Mouse (Mus musculus) hindbrain, embryonic 10.5 days (tissue): Measurements from ENCODE around the gene Tnpo3. TPM values are rescaled to one million over a fixed set of nuclear protein-coding genes. Genes with fewer than 3 reads are reported as not detected.

Source experiments
- DNase-seq: peaks from one replicate; pipeline ENCODE4 v3.0.0-alpha.2; 2017; ENCODE audit warnings: low spot score
- H3K27ac ChIP-seq: fragments of 300-500 bp; sonication (generic); 2 replicates; pipeline ENCODE4 v1.5.1; 2016; ENCODE audit warnings: mild to moderate bottlenecking, moderate library complexity
- H3K27me3 ChIP-seq: fragments of 300-500 bp; sonication (generic); 2 replicates; pipeline ENCODE4 v1.6.1; 2016; ENCODE audit warnings: mild to moderate bottlenecking; ENCODE audit not compliant: poor library complexity, insufficient read depth, severe bottlenecking
- H3K36me3 ChIP-seq: fragments of 300-500 bp; sonication (generic); 2 replicates; pipeline ENCODE4 v1.6.1; 2016; ENCODE audit warnings: mild to moderate bottlenecking, moderate library complexity
- H3K4me1 ChIP-seq: fragments of 300-500 bp; sonication (generic); replicated peaks from 2 replicates; pipeline ENCODE4 v1.6.1; 2016; ENCODE audit warnings: mild to moderate bottlenecking
- H3K4me3 ChIP-seq: fragments of 300-500 bp; sonication (generic); 2 replicates; pipeline ENCODE4 v1.5.1; 2016; ENCODE audit warnings: mild to moderate bottlenecking, moderate library complexity
- H3K9me3 ChIP-seq: fragments of 300-500 bp; sonication (generic); 2 replicates; pipeline ENCODE4 v1.6.1; 2016; ENCODE audit warnings: mild to moderate bottlenecking, moderate library complexity
- WGBS: fragments of 180-500 bp; shearing (Covaris S2); methylation state at CpG from one replicate; pipeline ENCODE4 v1.1.7; 2016; 5-methylcytosine and 5-hydroxymethylcytosine counted together
- polyA plus RNA-seq: library from polyadenylated mRNA; unstranded; fragments of >200 nt; fragmentation: Nextera tagmentation; extraction: Ambion mirVana; gene quantifications from 2 replicates; pipeline ENCODE4 v1.2.1, GENCODE M21; 2016

The Tnpo3 gene
- 93.1 and 118 TPM in 2 replicates for polyA plus RNA-seq

GRCm38 (mm10) chr6:29609111-29610019, at the start of gene Tnpo3:
Gene Tnpo3, minus strand, starts transcription at chr6:29609887.
- Histone ChIP-seq H3K4me1 (peaks cover 17% of the 10 kb centered on the region), H3K27me3 (no peaks in the 10 kb centered on the region), H3K36me3 (no peaks in the 10 kb centered on the region), H3K27ac (peak within 1 kb of the TSS; percentile 91), H3K9me3 (no peaks in the 10 kb centered on the region), H3K4me3 (peak within 1 kb of the TSS; percentile 100)
- under 1% methylated on average over 67 of the region's 67 CpGs for WGBS
- peak; percentile 92 for DNase-seq

- H3K4me3 ChIP-seq: no peak overlapping the region
- no peaks in the 10 kb centered on the region for H3K36me3 ChIP-seq
- DNase-seq: no peak
- no peaks in the 10 kb centered on the region for H3K27me3 ChIP-seq
- no peak overlapping the region for H3K27ac ChIP-seq
- H3K9me3 ChIP-seq: no peaks in the 10 kb centered on the region
- H3K4me1 ChIP-seq: peaks cover 4% of the 10 kb centered on the region; the same call in 1 of the 2 replicates
- WGBS: 79% methylated on average over 3 of the region's 3 CpGs
Observed at GRCm38 (mm10) chr6:29658626-29659475, 49.2 kb upstream of the Tnpo3 start.

DNA sequence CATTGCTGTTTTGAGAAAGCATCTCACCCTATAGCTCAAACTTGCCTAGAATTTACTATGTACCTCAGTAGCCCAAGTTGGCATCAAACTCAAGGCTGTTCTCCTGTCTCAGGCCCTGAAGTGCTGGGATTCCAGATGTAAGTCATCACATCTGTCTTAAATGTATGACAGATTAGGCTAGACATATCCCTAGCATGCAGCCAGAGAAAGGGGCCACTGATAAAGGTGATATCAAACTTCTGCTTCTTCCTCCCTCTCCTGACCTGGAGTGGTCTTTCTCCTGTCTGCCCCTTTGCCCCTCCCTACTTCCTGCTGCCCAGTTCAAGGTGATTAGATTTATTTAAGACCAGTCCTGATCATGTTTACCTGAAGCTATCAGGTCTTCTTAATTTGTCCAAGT, 43.6 kb upstream of the Tnpo3 start:
- Histone ChIP-seq H3K4me1 (no peaks in the 10 kb centered on the region), H3K9me3 (no peaks in the 10 kb centered on the region), H3K36me3 (no peaks in the 10 kb centered on the region), H3K27ac (no peak overlapping the region), H3K27me3 (no peaks in the 10 kb centered on the region), H3K4me3 (no peak overlapping the region)
- DNase-seq: no peak

DNA sequence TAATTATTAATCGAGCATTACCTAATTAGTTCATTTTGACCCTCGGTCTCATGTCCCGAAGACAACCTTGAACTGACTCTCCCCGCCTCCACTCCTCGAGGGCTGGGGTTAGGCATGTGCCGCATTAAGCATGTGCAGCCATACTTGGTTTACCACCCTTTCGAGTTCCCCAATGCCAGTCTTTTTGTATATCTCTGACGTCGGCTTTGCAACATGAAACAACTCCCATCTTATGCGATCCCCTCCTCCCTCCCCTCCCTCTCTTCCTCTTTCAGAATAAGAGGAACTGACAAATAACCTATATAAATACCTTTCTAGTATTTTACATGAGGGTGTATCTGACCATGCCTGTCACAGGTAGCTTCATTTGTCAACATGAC, 40.5 kb upstream of the Tnpo3 start:
- 74% methylated on average over 10 of the region's 10 CpGs for WGBS
- no peak overlapping the region for H3K27ac ChIP-seq

DNA sequence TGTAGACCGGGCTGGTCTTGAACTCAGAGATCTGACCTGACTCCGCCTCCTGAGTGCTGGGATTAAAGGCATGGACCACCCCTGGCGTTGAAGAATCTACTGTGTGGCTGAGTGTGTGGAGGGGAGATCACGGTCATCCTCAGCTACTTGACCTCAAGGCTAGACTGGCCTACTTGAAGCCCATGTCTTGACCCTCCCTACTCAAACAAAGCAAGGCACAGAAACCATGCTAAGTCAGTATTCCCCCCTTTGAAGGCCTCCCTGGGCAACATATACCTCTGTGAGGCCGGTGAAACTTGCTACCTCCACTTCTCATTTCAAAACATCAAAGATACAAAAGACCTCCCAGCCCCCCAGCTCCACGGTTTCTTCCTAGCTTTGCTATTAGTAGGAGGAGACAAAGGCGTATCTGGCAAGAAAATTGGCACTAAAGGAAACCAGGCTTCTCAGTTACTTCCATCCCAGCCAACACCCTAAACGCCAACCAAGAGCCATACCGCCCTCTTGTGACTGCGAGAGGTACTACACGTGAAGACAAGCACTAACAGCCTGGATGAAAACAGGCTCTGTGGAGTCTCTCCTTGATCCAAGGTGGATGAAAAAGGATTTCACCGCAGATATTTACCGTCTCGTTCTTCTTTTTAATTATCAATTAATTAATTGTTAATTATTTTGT, 39.9 kb upstream of the Tnpo3 start:
- Histone ChIP-seq H3K27ac (no peak overlapping the region), H3K4me1 (no peaks in the 10 kb centered on the region), H3K27me3 (no peaks in the 10 kb centered on the region), H3K4me3 (no peak overlapping the region), H3K9me3 (no peaks in the 10 kb centered on the region), H3K36me3 (no peaks in the 10 kb centered on the region)
- WGBS: 34% methylated on average over 14 of the region's 14 CpGs
- peak; percentile 88 for DNase-seq

More for the DNA sequence above, 40.5 kb upstream of the Tnpo3 start:
- no peak for DNase-seq
- Histone ChIP-seq H3K27me3 (no peaks in the 10 kb centered on the region), H3K4me3 (no peak overlapping the region), H3K9me3 (no peaks in the 10 kb centered on the region), H3K36me3 (no peaks in the 10 kb centered on the region), H3K4me1 (no peaks in the 10 kb centered on the region)

GRCm38 (mm10) chr6:29641816-29642215, 32.1 kb upstream of the Tnpo3 start:
- H3K4me1 ChIP-seq: peaks cover 14% of the 10 kb centered on the region
- H3K4me3 ChIP-seq: no peak overlapping the region
- H3K36me3 ChIP-seq: no peaks in the 10 kb centered on the region
- peaks cover 15% of the 10 kb centered on the region for H3K27me3 ChIP-seq
- no peak overlapping the region for H3K27ac ChIP-seq
- DNase-seq: no peak
- WGBS: 90% methylated on average over 4 of the region's 4 CpGs
- H3K9me3 ChIP-seq: peaks cover 9% of the 10 kb centered on the region

DNA sequence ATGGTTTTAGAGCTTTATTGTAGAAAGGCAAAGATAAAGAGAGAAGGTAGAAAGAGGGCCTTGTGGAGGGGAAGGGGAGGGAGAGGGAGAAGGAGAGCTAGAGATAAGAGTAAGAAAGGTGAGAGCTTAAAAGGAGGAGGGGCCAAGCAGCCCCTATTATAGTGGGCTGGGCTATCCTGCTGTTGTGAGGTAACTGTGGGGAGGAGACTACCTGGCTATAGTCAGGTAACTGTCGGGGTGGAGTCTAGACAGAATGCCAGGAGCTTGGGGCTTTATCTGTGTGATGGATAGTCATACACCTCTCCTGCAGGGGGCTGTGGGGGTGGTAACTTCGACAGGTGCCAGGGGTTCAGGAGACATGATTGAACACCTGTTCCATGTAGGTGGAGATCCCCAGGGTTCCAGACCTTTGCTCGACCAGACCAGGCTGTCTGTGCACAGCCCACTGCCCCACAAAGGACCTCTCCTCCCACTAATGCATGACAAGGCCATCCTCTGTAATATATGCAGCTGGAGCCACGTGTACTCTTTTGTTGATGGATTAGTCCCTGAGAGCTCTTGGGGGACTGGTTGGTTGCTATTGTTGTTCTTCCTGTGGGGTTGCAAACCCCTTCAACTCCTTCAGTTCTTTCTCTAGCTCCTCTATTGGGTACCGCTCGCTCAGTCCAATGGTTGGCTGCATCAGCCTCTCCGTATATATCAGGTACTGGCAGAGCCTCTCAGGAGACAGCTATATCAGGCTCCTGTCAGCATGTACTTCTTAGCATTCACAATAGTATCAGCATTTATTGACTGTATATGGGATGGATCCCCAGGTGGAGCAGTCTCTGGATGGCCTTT, 30.1 kb upstream of the Tnpo3 start:
- H3K4me3 ChIP-seq: peak overlapping the region; percentile 33; the same call in 1 of the 2 replicates
- DNase-seq: no peak
- H3K27me3 ChIP-seq: peaks cover 15% of the 10 kb centered on the region
- peaks cover 9% of the 10 kb centered on the region for H3K9me3 ChIP-seq
- peaks cover 14% of the 10 kb centered on the region for H3K4me1 ChIP-seq
- no peak overlapping the region for H3K27ac ChIP-seq
- 15% methylated on average over 7 of the region's 7 CpGs for WGBS
- no peaks in the 10 kb centered on the region for H3K36me3 ChIP-seq

DNA sequence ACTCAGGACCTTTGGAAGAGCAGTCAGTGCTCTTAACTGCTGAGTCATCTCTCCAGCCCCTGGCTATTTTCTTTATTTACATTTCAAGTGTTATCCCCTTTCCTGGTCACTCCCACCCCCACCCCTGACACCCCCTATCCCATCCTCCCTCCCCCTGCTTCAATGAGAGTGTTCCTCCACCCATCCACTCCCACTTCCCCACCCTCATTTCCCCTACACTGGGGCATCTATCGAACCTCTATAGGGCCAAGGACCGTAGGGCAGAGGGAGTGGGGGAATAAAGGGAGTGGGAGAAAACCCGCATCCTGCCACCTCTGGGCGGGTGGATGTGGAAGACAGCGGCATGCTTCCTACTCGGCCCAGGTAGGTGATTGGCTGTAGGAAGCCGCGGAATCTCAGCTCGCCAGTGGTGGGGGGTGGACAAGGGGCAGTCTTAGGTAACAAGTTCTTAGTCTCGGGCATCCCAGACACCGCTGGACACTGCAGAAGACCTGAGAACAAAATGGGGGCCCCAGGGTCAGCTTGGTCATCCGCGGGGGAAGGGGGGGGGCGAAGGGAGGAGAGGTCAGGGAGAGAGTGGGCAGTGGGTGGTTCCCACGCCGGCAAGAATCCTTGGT, 29.3 kb upstream of the Tnpo3 start:
- H3K27ac ChIP-seq: no peak overlapping the region
- peak overlapping the region; percentile 33; the same call in 1 of the 2 replicates for H3K4me3 ChIP-seq
- 11% methylated on average over 16 of the region's 16 CpGs for WGBS

DNA sequence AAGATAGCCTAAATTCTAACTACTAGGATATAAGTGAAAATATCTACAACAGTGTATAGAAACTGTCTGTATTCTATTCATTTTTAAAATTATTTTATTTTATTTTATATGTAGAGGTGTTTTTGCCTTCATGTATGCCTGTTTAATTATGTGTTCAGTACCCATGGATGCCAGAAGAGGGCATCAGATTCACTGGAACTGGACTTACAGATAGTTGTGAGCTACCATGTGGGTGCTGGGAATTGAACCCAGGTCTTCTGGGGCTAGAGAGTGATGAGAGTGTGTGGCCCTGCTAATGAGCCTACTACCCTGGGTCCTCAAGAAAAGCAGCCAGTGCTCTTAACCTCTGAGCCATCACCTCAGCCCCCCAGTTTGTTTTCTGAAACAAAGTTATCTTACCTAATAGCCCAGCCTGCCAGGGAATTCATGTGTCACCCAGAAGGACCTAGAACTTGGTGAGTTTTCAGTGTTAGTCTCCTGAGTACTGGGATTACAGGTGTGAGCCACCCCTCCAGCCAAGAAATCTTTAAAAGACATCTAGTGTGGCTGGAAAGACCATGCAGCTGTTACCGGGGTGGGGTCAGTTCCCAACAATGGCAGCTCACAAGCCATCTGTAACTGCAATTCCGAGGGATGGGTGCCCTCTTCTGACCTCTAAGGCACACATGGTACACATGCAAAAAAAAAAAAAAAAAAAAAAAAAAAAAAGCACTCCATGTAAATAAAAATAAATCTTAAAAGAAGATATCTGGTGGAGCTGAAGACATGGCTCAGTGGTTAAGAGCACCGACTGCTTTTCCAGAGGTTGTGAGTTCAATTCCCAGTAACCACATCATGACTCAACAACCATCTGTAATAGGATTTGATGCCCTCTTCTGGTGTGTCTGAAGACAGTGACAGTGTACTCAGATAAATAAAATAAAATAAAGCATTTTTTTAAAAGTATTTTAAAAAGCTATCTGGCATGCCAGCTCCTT, 28.0 kb upstream of the Tnpo3 start:
- Histone ChIP-seq H3K9me3 (peaks cover 5% of the 10 kb centered on the region), H3K36me3 (no peaks in the 10 kb centered on the region), H3K4me3 (no peak overlapping the region), H3K27me3 (peaks cover 16% of the 10 kb centered on the region), H3K4me1 (peaks cover 17% of the 10 kb centered on the region), H3K27ac (no peak overlapping the region)
- WGBS: 78% methylated on average over 3 of the region's 3 CpGs
- no peak for DNase-seq

More for the DNA sequence above, 29.3 kb upstream of the Tnpo3 start:
- DNase-seq: no peak
- Histone ChIP-seq H3K4me1 (peaks cover 14% of the 10 kb centered on the region), H3K27me3 (peaks cover 15% of the 10 kb centered on the region), H3K9me3 (peaks cover 9% of the 10 kb centered on the region), H3K36me3 (no peaks in the 10 kb centered on the region)

DNA sequence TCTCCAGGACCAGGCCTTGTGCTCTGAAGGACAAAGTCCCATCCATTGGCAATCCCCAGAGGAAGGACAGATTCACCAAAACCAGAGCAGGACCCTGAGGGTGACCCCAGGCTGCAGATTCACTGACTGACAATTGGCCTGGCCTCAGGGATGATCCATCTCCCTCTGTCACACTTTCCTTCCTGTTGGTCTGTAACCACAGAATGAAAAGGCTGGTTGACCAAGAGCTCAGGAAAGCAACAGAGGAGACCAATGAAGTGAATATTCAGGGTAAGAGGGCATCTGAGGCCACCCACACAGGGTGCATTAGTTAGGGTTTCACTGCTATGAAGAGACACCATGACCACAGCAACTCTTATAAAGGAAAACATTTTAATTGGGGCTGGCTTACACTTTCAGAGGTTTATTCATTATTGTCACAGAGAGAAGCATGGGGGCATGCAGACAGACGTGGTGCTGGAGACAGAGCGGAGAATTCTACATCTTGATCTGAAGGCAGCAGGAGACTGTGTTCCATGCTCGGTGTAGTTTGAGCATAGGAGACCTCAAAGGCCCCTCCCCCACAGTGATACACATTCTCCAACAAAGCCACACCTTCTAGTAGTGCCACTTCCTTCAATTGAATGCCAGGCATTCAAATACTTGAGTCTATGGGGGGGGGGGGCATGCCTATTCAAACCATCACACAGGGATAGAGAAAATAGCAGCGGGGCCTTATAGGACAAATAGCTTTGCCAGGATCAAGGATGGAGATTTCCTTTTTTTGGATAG, 26.8 kb upstream of the Tnpo3 start:
- 87% methylated on average over 4 of the region's 4 CpGs for WGBS
- Histone ChIP-seq H3K36me3 (no peaks in the 10 kb centered on the region), H3K27me3 (peaks cover 25% of the 10 kb centered on the region), H3K9me3 (no peaks in the 10 kb centered on the region), H3K4me1 (peaks cover 21% of the 10 kb centered on the region), H3K4me3 (no peak overlapping the region), H3K27ac (no peak overlapping the region)
- no peak for DNase-seq
